Mouse (Mus musculus) adrenal gland, adult (tissue): ENCODE data around the gene Trim75.
"Not testable (repeated sequence)": the region's sequence is repeated elsewhere in the genome, so short reads cannot be mapped to it uniquely, and the experiment has no call there.

Experiments used
- DNase-seq, 2 experiments: peaks; one replicate each; pipeline ENCODE4 v3.0.0; 2022 to 2023; ENCODE audit warnings: low spot score in 1 of 2; ENCODE audit not compliant: inconsistent age in 2 of 2

Gene Trim75

DNA sequence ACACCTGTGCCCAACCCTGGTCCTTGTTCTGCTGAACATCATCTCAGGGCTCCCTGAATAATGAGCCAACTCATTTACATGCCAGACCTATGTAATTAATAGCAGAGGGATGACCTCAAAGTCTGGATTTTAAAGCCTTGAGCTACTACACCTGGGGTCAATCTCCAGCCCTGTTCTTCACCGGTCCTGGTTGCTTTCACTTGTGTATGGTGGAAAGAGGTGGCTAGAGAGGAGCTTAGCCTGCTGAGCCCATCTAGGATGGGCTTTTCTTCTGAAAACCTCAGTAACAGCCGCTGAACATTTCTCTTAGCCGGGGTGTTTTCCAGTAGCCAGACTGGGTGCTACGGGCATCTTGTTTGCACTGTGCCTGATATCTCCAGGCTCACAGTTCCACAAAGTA is at the start of gene Trim75:
TSS of gene Trim75 (minus strand) at position 101 of the 400 bp plus-strand sequence.
- no peak for DNase-seq

- peak; percentile 6 to 44 for DNase-seq
Observed at GRCm38 (mm10) chr8:65037117-65037533, 49.5 kb upstream of the Trim75 start, which contains the start of gene Apela. Apela (minus strand) TSS chr8:65037336.

DNA sequence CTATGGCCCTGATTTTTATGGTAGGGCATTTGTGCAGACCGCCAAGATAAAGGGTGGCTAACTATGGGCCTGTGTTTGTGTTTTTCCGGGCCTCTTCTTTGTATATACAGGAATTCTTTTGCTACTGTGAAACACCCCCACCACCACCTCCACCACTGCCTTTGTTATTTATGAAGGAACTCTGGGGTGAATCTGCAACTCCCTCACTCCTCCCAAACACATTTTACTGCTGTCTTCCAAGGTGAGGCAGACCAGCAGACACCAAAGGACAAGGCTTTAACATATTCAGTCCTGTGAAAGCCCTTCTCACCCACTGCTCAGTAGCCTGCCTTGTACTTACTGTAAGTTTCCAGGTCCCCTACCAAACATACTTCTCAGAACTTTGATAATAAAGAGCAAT is 46.5 kb upstream of the Trim75 start:
- DNase-seq, result no peak

- no peak for DNase-seq
Observed at GRCm38 (mm10) chr8:65033056-65033455, 45.4 kb upstream of the Trim75 start.

DNA sequence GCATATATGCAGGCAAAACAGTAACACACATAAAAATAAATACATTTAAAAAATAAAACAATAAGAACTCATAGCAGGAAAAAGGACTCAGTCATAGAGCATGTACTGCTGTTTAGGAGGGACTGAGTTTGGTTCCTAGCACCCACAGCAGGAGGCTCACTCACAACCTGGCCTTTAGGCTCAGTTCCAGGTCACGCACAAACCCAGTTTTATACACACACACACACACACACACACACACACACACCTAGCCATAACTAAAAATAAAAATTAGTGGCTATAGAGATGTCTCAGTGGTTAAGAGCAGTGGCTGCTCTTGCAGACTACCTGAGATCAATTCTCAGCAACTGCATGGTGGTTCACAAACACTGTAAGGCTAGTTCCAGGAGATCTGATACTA is 44.5 kb upstream of the Trim75 start:
- DNase-seq, result no peak

DNA sequence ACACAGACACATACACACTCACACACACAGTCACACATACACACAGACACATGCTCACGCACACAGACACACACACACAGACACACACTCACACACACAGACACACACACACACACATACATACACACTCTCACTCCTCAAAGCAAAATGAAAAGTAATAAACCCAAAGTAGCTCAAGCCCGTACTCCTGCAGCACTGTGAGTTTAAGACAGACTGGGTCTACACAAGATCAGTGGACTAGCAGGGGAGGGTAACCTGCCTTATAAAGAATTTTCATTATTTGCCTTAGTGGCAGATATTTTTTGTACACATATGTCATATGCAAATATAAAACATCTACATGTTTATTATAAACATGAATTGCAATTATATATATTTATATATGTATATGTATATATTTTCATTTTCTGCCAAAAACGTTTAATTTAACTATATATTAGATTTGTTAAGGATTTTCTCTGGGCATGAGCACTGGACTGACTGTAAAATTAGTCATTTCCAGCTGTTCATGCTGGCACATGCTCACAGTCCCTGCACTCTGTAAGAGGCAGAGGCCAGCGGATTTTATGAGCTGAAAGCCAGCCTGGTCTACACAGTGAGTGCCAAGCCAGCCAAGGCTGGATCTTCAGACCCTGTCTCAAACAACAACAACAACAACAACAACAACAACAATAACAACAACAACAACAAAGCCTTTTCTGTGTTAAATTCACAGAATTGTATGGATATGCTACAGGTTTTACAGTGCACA is 43.3 kb upstream of the Trim75 start:
- DNase-seq, result no peak

DNA sequence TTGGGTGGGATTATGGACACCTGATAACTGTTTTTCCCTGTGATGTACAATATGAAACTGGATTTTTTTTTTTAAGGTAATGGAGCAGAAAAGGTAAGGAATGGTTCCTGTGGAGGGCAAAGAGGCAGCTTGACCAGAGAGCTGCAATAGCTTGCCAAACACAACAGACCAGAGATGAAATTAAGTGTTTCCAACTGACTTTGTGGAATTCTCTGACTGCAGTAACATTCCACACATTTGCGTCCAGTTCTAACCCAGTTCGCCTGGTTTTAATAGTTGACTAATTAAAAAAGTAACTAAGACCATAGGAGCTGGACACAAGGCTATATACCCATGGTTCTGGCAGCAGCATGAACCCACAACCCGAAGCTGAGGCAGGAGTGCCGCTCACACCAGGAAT is 42.1 kb upstream of the Trim75 start:
- no peak for DNase-seq

DNA sequence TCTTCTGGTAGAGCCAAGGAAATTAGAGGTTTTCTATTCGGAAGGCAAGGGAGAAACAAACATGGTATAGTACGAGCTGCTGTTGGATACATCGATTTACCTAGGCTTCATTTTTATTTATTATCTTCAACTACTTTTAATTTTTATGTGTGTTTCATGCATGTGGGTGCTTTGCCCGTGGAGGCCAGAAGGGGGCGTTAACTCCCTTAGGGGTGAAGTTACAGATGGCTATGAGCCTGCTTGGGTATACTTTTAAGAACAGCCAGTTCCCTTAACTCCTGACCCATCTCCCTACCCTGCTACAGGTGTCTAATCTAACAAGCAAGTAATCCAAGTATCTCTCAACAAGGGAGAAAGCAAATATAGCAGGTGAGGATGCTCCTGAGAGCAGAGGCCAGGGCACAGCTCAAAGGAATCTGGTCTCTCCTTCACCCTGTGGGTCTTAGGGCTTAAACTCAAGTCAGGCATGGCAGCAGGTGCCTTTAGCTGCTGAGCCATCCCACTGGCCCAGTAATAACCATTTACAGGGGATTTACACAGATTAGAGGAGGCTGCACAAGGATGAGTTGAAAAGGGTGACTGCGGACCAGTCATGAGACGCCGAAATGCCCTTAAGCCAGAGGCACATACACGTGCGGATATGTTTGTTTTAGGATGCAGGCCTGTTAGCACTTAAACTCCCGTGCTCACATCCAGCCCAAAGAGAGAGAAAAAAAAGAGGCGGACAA is 41.5 kb upstream of the Trim75 start:
- DNase-seq, result no peak

GRCm38 (mm10) chr8:65022485-65022884 is 34.9 kb upstream of the Trim75 start:
- peak; percentile 44 to 86 for DNase-seq

DNA sequence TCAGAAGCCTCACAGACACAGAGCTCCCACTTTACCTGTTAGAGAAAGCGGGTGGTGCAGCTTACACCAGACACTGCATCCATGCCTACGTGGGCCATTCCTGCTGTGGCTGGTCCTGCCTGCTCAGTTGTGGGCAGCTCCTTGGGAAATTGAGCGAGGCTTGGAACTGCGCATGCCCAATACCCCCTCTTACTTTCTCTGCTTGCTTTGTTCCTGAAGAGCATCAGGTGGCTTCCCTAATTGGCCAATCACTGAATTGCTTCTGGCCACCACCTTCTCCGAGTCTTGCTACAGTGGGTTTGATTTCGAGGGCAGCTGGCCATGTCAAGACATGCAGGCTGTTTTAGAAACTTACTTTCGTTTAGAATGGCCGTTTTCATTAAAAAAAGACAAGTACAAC is 30.8 kb upstream of the Trim75 start, which contains the start of the genes Trim61 and Trim60:
TSS of gene Trim61 (minus strand) at position 101 of the 400 bp plus-strand sequence.
TSS of gene Trim60 (minus strand) at position 162 of the 400 bp plus-strand sequence.
- no peak for DNase-seq

GRCm38 (mm10) chr8:65007616-65008015 is 20.0 kb upstream of the Trim75 start:
- DNase-seq, result not testable (repeated sequence)

GRCm38 (mm10) chr8:64998806-64999365 is 11.3 kb upstream of the Trim75 start:
- DNase-seq, result no peak

DNA sequence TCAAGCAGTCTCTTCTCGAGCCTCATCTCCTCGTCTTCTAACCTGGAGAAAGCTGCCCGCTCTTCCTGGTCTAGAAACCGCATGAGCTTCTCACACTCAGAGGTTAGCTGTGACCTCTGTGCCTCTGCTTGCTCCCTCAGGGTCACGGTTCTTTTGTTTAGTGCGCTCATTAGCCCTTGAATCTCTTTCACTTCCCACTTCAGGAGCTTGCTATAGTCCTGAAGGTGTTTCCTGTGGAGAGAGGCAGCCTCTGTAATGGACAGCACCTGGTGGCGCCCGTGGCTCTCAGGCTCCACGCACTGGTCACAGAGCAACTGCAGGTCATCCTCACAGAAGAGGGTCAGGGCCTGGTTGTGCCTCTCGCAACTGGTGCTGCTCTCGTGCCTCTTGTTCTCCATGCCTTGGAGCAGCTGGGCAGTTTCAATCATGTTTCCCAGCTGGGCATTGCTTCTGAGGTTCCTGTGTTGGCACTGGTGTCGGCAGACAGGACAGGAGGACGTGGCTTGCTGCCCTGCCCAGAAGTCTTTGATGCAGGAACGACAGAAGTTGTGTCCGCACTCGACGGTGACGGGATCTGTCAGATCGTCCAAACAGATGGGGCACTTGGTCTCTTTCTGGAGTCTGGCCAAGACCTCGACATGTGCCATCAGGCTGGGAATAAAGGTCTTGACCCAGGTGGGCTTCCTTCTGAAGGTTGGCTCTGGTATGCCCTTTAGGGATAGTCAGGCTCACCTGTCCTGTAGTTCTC is 4.3 kb downstream of the Trim75 start:
- peak; percentile 11 to 55 for DNase-seq

DNA sequence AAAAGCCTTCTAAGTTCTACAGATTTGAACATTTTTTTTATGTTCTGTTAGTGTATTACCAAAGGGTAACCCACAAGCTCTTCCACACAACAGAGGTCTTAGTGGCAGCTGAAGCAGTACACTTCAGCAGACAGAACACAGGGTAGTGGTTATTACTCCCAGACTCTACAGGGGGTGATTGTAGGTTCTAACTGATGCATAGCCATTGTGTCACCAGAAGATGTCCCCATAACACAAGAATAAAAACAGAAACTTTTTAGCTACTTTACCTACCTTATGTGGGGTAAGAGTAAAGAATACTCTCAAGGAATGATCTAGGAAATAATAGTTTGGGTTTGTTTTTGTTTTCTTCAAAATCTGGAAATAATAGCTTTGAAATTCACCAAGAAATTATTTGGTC is 24.8 kb downstream of the Trim75 start:
- DNase-seq, result no peak

DNA sequence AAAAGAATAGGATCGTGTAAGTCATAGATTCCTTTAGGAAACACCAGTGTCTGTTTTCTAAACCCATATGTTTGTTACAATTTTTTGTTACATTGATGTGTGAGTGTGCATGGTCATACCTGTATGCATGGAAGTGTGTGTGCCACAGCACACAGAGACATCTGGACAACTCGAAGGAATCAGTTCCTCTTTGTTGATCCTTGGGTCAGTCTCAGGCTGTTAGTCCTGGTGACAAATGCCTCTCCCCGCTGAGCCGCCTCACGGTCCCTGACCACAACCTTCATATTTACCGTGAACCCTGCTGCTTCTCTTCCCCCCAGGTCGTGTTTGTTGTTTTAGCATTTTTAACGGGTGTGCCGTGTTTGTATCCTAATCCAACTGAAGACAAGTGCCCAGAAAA is 28.6 kb downstream of the Trim75 start:
- no peak for DNase-seq

GRCm38 (mm10) chr8:64952101-64952500 is 35.5 kb downstream of the Trim75 start:
- no peak for DNase-seq

GRCm38 (mm10) chr8:64948371-64948770 is 39.3 kb downstream of the Trim75 start:
- peak in 1 of 2 experiments; percentile 40 for DNase-seq

DNA sequence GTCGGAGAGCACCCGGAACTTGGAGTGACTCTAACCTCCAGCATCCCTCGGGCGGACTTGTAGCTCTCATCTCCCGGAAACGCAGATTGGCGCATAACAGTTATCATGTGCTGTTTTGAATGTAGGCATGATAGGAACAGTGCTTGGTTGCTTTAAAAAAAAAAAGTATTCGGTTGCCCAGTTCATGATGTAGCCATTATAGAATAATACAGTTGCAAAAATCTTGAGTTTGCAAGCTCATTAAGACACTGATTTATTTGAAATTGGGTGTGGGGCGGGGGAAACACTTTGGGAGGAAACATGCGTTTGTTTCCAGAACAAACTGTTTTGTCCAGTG is 40.0 kb downstream of the Trim75 start:
- DNase-seq, result no peak

DNA sequence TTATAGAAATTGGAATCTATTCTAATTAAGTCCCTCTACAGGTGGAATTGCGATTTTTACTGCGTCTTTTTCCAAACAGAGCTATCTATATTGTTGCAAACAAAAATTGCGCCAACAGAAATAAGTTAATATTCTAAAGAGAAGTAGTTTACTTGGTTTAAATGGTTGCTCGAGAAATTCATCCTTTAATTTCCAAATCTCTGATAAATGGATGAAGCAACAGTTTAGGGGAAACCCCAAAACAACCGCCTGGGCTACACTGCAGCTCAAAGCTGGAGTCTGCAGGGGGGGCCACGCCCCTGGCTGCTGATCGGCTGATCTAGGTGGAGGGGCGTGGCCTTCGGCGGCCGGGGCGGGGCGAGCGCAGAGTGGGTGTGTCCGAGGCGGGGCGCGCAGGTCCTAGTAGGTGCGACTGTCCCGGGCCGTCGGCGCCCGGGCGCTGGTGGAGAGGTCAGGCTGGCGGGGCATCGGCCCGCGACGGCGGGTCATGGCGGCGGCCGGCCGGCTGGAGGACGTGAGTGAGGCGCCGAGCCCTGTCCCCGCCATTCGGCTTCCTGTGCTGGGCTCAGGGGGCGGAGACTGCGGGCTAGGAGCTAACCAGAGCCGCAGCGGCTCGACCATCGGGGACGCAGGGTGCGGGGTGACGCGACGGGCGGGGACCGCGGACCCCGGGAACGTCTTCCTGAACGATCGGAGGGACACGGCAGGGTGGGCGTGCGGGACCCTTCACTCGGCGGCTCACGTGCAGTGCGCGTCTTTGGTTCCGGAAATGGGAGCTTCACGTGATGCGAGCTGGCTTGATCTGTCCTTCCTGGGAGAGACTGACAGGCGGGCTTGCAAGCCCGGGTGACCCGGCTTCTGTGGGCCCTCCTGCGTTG is 40.6 kb downstream of the Trim75 start, which contains the start of gene Tmem192:
TSS of gene Tmem192 (plus strand) at position 366 of the 878 bp plus-strand sequence.
- DNase-seq, result peak; percentile 98 to 100

DNA sequence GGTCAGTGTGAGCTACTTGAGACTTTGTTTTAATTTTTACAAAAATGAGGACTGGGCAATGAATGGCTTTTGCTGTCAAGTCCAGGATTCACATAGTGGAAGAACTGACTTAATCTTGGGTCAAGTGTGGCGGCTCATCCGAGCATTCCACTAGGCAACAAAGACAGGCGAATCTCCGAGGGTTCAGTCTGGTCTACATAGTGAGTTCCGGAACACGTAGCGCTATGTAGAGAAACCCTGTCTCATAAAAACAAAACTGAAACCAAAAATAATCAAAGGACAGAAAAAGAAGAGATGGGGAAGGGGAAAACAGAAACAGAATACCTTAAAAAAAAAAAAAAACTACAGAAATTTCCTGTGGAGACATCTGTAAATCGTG is 41.2 kb downstream of the Trim75 start:
- peak in 1 of 2 experiments; percentile 70 for DNase-seq
